Mouse (Mus musculus) urinary bladder, postnatal 10 days (tissue): Measurements from ENCODE around the gene Lamtor1.
"Not testable (repeated sequence)": the region's sequence is repeated elsewhere in the genome, so short reads cannot be mapped to it uniquely, and the experiment has no call there.

Source experiments
- DNase-seq: peaks from one replicate; pipeline ENCODE4 v3.0.0; 2022; ENCODE audit warnings: low spot score

The Lamtor1 gene

DNA sequence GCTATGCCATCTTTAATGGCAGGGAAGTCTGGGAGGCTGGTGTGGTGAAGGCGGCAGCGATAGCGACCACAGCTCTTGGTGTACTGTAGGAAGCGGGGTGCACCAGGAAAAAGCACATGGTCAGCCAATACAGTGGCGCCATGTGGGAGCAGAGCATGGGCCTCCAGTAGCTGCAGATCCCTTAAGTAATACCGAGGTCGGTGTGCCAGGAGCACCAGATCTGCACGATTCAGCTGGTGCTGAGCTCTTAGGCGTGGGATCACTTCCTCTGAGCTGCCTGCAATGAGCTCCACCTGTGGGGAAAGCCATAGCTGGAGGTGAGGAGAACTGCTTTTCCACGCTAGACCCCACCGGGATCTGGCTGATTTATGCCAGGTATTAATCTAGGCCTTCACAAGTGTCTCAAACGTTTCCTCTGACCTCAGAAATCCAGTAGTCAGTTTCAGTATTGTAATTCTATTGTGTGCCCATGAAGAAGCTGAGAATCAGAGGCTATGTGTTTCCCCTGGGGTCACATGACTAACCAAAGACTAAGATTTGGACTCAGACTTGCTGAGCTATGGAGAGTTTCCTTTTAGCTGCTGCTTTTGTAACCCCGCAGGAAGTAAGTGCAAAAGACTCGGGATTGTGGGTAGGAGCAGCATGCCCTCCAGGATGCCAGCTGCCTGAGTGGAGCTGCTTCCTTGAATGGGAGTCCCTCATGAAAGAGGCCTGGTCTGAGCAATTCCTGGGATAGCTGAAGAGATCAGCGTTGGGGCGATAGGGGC is 5.2 kb upstream of the Lamtor1 start:
- no peak for DNase-seq

DNA sequence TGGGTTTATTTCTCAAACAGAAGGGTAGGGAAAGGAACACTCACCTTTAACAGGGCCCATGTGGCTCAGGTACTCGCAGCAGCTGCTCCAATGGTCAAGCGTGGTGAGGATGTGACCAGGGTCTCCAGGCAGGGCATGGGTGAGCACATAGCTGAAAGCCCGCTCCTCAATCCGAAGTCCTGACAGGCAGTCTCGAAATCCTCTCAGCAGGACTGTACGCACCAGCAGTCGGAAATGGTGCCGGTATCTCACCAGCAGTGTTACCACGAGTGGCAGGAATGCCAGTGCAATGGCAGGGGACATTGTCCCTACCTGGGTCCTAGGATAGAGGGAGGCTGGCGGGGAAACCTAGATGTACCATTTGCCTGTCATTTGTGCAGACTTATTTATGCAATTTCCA is 3.7 kb upstream of the Lamtor1 start:
- DNase-seq: no peak

DNA sequence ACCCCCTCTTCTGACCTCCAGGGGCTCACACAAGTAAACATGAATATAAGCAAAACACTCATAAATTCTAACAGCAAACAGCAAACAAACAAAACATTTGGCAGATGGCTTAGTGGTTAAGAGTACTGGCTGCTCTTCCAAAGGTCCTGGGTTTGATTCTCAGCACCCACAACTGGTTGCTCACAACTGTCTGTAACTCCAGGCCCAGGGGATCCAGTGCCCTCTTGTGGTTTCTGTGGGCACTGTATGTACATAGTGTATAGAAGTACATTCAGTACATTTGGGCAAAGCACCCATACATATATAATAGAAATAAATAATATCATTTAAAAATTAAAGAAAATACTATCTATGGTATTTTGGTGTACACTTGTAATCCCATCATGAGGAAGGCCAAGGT is 2.9 kb upstream of the Lamtor1 start:
- no peak for DNase-seq

DNA sequence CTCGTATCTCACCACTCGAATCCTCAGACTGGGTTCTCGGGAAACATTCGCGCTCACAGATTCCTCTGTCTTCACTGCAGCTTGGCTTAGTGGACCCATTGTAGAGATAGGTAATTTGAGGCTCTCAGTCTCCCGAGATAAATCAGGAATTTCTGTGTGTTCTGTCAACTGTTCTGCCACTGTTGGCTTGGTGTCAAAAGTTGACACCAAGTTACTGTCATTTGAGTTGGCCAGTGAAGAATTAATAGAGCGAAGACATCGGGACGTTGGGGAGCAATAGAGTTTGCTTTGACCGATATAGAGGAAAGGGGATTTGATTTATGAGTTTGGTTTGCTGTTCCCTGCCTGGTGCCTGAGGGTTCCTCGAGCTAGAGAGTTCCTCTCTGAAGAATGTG is 580 bp downstream of the Lamtor1 start, which contains the start of gene Tomt:
Gene Tomt (minus strand): TSS at position 73 of the 395 bp plus-strand sequence.
- no peak for DNase-seq

DNA sequence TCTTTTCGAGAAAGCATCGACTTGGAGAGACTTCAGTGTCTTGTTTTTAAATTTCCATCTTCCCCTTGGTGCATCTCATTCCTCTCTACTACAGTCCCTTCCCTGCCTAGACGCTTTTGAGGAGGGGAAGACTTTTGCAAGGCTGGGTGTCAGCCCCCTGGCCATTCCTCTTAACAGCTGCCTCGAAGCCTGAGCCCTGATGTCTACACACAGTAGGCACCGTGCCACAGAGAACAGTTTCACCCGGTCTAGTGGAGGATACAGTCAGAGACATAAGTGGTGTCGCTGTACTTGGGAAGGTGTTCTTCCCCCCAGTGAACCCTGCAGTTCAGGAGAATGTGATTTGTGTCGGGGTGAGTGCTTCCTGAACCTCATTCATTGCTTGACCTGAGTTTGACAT is 992 bp downstream of the Lamtor1 start:
- no peak for DNase-seq

DNA sequence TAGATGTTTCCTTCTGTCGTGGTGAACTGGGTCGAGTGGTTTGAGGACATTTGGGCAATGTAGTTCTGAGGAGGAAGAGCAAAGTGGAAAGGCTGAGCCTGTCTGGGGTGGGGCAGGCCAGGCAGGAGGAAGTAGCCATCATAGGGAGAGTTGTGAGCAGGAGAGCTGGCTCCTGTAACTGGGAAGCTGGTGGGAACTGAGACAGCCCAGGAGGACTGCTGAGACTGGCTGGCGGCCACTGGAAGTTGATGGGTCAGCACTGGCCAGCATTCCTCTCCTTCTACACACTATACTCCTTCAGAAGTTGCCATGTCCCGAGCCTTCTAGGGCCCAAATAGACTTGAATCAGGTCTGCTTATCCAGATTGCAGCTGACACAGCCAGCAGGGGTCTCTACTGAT is 2.7 kb downstream of the Lamtor1 start:
- no peak for DNase-seq

DNA sequence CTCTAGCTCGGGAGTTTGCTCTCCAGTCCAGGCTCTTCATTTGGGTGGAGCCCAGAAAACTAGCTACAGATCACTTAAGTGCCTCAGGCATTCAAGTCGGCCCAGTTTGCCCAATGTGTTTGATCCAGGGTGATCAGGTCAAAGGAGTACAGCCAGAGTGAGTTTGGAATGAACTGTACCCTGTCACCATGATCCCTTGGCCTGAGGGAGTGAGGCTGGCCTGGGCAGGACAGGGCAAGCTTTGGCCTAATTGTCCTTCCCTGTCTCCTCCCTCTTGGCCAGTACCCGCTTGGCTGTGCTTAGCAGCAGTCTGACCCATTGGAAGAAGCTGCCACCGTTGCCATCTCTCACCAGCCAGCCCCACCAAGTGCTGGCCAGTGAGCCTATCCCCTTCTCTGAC is 4.4 kb downstream of the Lamtor1 start:
- no peak for DNase-seq

DNA sequence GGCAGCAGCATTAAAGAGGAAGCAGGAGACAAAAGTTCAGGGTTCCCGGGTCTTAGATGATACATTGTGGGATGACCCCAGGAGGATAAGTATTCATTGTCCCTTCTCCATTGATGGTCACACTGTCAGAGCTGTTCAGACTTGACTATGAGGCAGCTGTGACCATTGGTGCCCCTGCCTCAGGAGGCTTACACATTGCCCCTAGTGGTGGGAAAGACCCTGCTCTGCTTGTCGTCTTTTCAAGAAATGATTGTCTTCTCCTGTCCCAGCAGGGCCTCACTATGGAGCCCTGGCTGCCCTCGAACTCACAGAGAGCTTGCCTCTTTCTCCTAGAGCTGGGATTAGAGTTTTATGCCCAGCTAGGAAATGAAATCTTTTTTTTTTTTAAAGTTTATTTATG is 6.3 kb downstream of the Lamtor1 start:
- DNase-seq: no peak

DNA sequence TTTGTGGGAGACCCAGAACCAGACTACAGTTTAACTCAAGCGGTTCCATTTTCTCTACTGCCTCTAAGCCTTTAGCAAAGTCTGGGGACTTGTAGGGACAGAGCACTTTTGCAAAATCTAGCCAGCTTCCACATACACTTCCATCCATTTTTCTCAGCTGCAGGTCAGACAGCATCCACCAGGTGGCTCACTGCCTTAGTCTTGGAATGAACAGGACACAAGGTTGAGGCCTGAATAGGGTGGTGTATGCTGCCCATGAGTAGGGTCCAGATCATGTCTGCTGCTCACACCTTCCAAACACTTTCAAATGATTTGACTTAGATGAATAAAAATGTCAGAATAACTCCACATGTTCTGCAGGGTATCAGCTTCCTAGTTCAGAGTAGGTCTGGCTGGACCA is 12.4 kb downstream of the Lamtor1 start:
- DNase-seq: no peak

DNA sequence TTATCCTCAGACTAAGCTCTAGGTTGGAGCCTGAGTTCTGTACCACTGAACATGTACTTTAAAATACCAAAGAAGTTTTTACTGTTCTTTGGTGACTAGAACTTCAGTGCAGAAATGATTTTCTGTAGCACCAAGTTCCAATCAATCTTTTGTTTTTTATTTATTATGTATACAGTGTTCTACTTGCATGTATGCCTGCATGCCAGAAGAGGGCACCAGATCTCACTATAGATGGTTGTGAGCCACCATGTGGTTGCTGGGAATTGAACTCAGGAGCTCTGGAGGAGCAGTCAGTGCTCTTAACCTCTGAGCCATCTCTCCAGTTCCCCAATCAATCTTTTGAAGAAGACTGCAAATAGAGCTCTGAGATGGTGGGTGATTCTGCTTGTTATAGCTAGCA is 20.2 kb downstream of the Lamtor1 start:
- DNase-seq: not testable (repeated sequence)

DNA sequence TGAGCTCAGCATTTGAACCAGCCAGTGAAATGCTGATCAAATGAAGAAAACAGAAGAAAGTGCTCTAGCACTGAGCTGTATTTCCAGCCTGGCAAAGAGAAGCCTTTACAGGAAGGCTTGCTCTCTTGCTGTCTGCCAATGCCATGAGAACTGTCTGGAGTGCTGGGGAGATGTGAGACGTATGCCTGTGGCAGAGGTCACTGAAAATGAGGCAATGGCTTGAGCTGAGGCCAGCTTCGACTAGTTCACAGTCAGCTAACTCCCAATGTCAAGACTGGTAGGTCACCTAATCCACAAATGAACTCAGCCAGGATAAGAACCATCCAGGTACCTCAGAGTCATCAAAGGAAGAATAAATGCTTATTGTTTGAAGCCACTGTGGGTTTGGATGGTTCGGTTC is 22.4 kb downstream of the Lamtor1 start:
- no peak for DNase-seq

DNA sequence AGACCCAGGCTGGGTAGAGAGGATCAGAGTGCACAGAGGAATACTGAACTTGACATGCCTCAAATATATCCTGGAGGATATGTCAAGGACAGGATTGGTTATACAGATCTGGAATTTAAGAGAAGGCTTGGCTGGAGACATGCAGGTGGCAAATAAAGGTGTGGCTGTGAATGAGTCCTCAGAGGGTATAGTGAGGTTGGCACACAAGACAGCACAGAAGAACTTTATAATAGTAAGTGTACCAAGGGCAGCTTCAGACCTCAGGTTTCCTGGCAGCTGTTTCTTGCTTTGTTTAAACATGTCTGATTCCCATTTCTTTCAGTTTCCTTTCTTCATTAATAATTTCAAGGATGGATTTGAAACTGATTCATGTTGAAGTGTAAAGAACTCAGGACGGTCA is 26.8 kb downstream of the Lamtor1 start:
- no peak for DNase-seq

DNA sequence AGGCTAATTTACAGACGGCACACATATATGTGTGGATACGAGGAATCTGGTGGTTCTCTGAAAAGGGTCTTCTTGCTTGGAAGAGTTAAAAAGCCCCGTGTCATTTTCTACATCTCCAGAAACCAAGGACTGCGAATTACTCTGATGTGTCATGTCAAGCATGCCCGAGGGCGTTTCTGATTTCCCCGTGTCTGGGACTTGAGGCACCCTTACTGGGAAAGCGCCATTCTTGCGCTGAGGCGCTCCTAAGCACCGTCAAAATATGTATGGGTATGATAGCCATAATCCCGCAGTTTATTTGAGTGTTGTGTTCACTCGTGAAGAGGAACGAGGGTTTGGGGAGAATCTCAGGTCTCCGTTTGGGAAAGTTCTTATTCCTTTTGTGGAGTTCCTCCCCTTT is 27.6 kb downstream of the Lamtor1 start:
- no peak for DNase-seq

DNA sequence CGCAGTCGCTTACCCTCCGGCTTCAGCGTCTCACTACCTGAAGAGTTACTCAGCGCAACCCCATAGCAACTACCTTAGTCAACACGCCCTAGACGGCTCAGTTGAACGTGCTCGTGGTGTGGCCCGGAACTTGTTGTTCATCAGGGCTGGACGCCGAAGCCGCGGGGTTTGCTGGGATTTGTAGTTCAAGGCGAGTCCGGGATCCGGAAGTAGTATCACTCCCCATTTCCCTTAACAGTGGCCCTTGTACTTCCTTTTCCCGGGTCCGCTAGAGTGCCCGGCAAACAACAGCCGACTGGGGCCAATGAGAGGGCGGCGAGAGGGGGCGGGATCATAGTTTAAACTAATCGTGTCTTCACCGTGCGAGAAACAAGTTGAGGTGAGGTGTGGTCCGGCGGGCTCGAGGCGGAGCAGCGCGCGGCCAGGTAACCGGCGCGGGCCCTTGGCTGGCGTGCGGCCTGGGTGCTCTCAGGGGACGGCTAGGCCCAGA is 28.1 kb downstream of the Lamtor1 start, which contains the start of the genes Lrrc51 and Numa1:
Gene Lrrc51 (minus strand): TSS at position 145 of the 490 bp plus-strand sequence.
Gene Numa1 (plus strand): TSS at position 361 of the 490 bp plus-strand sequence.
- DNase-seq: peak; percentile 92

DNA sequence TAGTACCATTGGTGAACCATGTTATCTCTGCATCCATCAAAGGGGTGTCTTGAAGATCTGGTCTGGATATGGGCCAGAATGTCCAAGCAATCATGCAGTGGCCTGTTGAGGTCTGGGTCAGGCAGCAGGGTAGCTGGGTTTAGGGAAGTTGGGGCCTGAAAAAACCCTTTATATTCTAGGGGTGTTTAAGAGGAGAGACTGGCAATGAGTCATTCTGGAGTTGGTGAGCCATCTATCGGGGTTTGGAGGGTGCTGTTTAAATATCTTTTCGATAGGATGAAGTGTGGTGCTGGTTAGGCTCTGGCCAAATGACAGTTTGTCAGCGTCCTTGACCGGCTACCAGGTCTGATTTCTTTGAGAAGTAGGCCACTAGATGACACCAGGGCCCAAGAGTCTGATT is 30.3 kb downstream of the Lamtor1 start:
- no peak for DNase-seq

DNA sequence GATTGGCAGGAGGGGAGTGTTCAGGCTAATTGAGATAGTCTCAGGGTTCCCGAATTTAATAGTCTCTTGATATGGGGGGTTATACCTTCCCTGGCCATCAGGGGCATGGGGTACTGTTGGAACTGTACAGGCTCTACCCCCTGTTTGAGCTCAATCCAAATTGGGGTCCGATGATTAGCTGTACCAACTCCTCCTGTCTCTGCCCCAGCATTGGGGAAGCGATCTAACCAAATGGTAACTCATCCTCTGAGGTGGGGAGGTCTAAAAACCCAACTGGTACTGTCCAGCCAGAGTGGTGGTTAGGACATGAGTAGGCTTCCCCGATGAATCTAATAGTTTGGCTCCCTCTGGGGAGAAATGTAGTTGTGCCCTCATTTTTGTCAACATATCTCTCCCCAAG is 31.3 kb downstream of the Lamtor1 start:
- no peak for DNase-seq

DNA sequence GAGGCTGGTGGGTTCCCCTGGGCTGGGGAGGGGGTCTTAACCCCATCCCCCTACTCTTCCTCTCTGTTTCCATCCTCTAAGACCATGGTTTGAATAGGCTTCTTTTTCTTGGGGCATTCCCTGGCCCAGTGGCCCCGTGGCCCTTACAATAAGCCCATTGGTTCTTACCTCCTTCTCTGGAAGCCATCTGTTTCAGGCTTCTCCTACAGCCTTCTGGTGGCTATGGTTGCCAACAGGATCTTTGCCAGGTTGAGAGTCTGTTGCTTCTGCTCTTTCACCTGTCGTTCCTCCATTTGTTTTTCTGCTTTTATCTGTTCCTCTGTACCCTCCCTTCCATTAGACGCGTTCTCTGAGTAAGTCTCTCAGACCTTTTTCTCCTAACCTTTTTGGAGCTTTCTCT is 31.9 kb downstream of the Lamtor1 start:
- no peak for DNase-seq

DNA sequence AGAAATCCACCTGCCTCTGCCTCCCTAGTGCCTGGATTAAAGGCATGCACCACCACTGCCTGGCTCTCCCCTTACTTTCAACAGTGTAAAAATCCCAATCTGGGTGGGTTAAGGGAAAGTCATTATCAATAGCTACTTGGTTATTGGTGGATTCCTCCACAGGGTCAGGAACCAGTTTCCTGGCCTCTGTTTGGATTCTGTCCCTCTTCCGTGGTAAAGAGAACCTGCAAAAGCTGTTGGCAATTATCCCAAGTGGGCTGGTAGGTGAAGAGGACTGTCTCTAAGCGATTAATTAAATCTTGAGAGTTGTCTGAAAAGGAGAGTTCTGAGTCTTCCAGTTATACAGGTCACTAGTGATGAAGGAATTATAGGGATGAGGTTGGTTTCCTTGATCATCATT is 32.6 kb downstream of the Lamtor1 start:
- no peak for DNase-seq

DNA sequence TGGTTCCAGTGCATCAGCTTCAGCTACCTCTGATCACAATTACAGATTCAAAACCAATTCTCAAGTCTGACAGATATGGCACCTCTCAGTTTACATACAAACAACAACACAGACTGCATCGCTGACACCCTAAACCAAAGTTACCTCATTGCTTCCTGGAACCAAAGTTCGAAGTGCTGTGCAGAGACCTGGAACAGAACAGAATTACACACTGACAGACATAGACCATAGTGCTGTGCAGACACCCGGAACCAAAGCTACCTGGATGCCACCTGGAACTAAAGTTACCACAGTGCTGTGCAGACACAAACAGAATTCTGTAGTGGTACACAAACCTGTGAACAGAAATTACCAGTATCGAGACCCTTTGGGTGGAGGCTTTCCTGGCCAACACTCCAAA is 34.1 kb downstream of the Lamtor1 start:
- DNase-seq: no peak

DNA sequence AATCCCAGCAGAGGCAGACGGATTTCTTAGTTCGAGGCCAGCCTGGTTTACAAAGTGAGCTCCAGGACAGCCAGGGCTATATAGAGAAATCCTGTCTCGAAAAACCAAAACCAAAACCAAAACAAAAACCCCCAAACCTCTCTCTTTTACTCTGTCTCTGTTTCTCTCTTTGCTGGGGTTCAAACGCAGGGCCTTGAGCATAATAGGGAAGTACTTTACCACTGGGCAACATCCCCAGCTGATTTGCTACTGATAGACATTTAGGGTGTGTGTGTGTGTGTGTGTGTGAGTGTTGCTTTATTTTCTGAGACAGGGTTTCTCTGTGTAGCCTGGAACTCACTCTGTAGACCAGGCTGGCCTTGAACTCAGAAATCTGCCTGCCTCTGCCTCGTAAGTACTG is 43.3 kb downstream of the Lamtor1 start:
- DNase-seq: not testable (repeated sequence)

DNA sequence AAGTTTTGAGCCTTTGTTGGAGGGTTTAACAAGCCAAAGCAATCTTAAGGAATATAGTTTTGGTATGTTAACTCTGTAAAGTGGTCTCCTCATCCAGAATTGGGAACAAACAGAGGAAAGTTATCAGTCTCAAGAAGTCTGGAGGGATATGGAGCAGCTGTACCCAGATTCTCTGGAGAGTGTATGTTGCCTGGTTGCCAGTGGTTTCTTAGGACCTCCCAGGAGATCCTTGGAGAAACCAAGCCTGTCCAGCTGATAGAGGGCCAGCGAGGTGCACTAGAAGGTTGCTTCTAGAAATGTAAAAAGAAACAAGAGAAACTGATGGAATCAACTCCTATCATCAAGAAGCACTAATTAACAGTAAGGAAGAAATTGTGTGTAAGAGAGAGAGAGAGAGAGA is 45.9 kb downstream of the Lamtor1 start:
- DNase-seq: no peak

DNA sequence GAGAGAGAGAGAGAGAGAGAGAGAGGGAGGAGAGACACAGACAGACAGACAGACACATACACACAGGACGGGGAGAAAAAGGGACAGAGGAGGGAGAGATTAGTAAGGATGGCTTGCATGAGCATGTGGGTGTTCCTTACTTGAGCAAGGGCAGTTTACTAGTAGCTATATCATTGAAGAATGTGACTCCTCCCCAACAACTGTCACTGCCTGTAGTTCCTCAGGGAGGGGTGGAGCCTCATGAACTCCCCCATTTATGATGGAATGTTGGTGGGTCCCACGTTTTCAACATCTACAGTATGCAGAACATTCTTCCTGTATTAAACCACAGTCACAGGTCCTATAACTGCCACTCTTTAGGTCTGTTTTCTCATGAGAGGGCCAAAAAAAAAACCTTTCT is 46.4 kb downstream of the Lamtor1 start:
- DNase-seq: no peak

DNA sequence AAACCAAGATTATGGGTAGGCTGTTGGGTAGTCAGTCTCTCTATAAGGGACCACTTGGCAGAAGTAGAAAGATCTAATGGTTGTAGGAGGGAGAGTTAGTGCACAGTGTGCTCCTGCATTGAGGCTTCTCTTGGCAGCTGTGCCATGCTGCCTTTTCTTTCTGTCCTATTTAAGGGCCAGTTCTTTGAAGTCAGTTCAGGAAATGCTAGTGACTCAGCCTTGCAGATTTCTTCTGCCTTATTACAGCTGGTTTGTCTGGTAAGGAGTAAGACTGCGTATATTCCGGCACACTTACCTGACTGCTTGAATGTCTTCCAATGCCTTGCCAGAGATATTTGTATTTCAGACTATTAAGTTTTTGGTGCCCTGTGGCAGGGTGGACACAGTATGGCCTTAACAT is 48.5 kb downstream of the Lamtor1 start:
- DNase-seq: no peak

DNA sequence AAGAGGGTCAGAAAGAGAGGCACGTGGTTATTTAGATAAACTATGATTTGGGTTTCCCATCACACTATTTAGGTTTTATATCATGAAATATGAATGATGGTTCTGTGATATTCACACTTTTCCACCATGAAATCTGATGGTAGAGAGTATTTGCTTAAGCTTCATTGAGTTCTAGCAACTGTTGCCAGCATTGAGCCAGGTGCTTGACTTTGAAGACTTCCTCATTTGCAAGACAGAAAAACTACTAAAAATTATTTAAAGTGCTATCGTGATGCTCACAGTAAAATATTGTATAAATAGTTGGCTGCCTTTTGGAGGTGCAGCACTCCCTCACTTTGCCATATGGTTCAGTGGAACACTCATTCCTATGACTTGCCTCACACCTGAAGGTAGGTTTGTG is 49.6 kb downstream of the Lamtor1 start:
- no peak for DNase-seq
